Mouse (Mus musculus) cerebellum, postnatal 36 days (tissue): ENCODE results near the gene Slc4a2.
A peak's percentile ranks its signal among the peaks of the same experiment; 100 is the strongest.

Experiments
- DNase-seq, 2 experiments: peaks; one replicate each; pipeline ENCODE4 v3.0.0; 2021 to 2022; ENCODE audit warnings: mixed read lengths in 2 of 2

The Slc4a2 gene

GRCm38 (mm10) chr5:24423129-24424003, at the start of gene Slc4a2, which contains the start of gene Cdk5:
Gene Slc4a2, plus strand, starts transcription at chr5:24423837.
Gene Cdk5, minus strand, starts transcription at chr5:24423530.
- peak; percentile 98 for DNase-seq

DNA sequence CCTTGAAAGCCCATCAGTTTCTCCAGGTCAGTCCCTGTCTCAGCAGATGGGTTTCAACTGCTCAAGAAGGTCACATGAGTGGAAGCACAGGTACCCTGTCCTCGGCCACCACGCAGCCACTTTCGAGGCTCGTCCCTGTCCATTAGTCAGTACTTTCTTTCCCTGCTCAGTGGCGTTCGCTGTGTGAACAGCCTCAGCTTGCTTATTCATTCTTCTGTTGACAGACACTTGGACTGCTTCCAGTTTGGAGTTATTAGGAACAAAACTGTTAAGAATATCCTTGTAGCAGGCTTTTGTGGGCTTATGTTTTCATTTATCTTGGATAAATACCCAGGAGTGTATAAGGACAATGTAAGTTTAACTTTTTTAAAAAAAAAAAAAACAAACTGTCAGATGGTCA, 49.4 kb upstream of the Slc4a2 start:
- no peak for DNase-seq

DNA sequence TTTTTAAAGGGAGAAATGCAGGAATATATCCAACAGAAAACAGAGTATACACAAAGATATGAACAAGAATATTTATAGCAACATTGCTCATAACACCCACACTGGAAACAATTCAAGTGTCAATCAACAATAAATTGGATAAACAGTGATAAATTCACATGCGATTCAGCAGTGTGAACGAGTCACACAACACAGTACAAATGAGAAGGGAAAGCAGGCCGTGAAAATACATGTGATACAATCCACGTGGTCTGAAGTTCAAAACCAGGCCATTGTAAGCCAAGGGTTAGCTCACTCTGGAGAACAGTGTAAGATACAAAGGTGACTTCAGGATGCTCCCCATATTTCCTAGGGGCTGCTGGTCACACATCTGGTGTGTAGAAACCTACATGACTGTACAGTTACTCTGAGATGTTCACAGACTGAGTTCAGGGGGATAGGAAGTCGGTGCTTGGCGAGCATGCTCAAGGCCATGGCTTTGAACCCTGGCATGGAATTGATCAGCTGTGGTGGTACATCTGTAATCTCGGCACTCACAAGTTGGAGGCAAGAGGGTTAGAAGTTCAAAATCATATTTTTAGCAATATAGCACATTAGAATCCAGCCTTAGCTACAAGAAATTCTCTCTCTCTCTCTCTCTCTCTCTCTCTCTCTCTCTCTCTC, 48.8 kb upstream of the Slc4a2 start:
- DNase-seq, result no peak

DNA sequence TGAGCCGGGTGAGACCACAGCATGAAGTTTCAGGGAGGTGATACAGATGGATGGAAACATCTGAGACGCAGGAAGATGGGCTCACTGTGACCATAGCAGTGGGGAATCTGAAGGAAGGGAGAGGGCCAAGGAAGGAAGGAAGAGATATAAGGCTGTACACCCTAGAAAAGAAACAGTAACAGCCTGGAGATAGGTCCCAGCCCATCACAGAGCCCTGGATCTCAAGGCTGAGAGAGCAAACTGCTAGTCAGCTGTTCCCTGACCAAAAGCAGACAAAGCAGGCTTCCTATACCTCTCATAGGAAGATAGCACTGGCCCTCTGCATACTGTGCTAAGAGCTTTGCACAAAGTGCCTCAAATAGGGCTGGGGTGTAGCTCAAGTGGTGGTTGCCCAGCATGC, 44.9 kb upstream of the Slc4a2 start:
- DNase-seq, result no peak

- DNase-seq, result no peak
Measured at GRCm38 (mm10) chr5:24379501-24379900, 44.1 kb upstream of the Slc4a2 start.

DNA sequence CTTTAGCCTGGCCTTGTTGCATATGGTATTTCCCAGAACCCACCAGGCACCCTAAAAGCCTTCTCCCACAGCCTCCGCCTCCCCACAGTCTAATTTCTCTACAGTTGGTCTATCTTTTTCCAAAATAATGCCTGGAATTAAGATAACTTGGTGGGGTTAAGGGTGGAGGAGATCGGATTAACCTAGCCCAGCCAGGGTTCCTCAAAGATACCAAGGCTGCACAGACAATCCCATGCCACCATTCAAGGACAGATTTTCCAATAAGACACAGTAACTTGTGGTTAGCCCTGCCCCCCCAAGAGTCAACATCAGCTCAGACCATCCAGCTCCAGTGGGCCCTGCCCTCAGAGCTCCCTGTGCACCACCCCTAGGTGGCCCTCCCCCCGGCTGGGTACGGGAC, 43.1 kb upstream of the Slc4a2 start:
- DNase-seq, result no peak

DNA sequence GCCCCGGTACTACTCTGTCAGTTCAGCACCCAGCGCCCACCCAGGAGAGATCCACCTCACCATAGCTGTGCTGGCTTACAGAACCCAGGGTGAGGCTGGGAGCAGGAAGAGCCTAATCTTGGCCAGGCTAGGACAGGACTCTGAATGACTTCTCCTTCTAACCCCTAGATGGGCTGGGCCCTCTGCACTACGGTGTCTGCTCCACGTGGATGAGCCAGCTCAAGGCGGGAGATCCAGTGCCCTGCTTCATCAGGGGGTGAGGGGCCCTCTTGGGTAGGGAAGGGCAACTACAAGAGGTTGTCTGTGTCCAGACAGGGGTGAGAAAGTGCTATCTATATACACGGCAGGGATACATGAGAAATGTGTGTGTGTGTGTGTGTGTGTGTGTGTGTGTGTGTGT, 42.2 kb upstream of the Slc4a2 start:
- DNase-seq, result no peak

- DNase-seq, result no peak
Measured at GRCm38 (mm10) chr5:24381988-24382387, 41.6 kb upstream of the Slc4a2 start.

DNA sequence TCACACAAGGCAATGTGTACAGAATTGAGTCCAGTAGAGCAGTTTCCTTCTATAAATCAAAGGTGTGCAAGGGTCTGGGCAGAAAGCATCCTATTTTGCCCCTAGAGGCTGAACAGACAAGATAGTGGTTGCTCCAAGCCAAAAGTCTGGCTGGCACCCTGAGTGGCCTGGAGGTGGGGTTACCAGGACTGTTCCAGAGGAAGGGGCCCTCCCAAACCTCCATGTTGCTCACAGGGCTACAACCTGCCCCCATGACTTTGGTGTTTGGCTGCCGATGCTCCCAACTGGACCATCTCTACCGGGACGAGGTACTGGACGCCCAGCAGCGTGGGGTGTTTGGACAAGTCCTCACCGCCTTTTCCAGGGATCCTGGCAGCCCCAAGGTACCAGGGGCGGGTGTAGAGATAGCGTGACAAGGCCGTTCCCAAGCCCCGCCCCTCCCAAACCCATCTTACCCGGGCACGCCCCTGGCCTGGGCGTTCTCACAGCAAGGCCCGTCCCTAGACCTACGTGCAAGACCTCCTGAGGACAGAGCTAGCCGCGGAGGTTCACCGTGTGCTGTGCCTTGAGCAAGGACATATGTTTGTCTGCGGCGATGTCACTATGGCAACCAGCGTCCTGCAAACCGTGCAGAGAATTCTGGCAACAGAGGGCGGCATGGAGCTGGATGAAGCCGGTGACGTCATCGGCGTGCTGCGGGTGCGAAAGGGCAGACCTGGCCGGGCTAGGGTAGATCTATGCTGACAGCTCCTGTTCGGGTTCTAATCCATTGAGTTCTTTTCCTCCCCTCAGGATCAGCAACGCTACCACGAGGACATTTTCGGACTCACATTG, 40.4 kb upstream of the Slc4a2 start:
- DNase-seq, result peak; percentile 96 to 98

- no peak for DNase-seq
Measured at GRCm38 (mm10) chr5:24384407-24384806, 39.2 kb upstream of the Slc4a2 start.

DNA sequence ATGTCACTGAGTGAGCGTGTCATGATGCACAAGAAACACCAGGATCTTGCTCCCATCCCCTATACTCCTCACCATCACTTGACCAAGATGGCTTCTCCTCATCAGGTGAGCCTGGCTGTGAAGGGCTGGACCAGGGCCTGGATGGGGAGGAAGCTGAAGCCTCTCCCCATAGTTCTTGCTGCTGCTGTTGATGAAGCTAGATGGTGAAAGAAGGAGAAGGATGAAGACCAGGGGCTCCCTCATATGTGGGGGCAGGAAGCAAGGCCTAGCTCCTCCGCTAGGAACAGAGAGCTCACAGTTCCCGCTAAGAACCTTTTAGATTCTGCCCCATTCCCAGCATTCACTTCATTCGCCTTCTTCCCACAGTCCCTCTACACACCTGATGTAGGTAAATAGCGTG, 38.3 kb upstream of the Slc4a2 start:
- DNase-seq, result no peak

GRCm38 (mm10) chr5:24385887-24386550, 37.6 kb upstream of the Slc4a2 start:
- DNase-seq, result no peak

- peak; percentile 44 to 48 for DNase-seq
Measured at GRCm38 (mm10) chr5:24387264-24388241, 36.1 kb upstream of the Slc4a2 start.

GRCm38 (mm10) chr5:24388246-24388915, 35.3 kb upstream of the Slc4a2 start:
- DNase-seq, result no peak

- no peak for DNase-seq
Measured at GRCm38 (mm10) chr5:24389011-24389657, 34.5 kb upstream of the Slc4a2 start.

DNA sequence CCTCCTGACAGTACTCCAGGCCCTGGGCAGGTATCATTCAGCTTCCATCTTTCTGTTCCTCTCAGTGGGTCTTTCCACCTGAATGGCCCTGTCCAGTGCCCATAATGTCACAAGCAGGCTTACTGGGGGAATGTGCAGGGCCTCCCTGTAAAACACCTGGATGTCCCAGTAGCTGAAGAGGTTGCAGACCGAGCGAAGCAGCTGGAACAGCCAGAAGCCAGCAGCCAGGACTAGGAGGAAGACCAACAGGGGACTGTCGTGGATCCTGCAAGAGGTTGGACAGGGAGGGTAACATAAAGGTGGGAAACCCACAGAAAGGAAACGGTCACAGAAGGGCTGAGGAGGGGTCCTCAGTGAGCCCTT, 34.0 kb upstream of the Slc4a2 start:
- DNase-seq, result no peak

DNA sequence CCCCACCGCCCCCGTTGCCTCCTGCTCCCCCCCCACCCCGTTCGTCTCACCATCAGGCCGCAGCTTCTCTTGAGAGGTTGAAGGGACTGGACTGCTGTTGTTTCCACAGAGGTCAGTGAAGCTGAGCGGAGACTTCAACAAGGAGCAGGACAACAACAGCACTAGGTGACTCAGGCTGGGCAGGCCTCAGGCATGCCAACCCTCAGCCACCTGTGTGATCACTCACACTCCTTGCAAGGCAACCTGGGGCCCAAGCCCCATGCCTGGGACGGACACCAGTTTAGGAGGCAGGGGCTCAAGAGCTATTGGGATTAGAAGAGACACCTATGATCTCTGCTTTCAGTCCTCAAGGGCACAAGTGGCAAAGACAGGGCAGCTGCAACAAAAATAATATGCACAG, 31.8 kb upstream of the Slc4a2 start, which contains the start of gene Atg9b:
Gene Atg9b (minus strand): TSS at position 280 of the 400 bp plus-strand sequence.
- DNase-seq, result no peak

- DNase-seq, result no peak
Measured at GRCm38 (mm10) chr5:24392724-24393123, 30.9 kb upstream of the Slc4a2 start.

DNA sequence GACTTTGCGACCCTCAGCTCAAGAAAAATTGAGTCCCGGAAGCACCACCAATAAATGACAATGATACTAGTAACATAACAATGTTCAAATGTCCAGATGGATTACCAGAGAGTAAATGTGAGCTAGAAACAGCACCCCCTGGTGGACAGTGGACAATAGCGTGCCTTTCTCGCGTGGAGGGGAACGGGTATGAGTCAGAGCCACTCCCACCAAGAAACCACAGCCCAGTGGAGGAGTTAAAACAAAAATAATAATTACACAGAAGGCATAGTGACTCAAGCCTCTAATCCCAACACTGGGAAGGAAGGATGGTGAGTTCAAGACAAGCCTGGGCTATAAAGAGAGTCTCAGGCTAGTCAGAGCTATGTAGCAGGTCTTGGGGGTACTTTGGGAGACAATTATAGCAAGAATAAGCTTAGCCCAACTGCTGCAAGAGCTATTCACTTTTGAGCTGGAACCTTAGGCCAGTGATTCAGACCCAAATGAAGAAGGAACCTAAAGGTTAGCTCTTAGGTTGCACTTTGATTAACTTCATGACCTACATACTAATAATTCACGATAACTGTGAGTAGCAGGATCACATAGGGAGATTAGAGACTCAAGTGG, 30.1 kb upstream of the Slc4a2 start, which contains the start of gene Abcb8:
Gene Abcb8 (plus strand): TSS at position 272 of the 606 bp plus-strand sequence.
- peak; percentile 76 to 83 for DNase-seq
